Mouse (Mus musculus): ENCODE data around the gene Tmem116. TPM values are rescaled to one million over a fixed set of nuclear protein-coding genes. Genes with fewer than 3 reads are reported as not detected.

Gene Tmem116
- polyA plus RNA-seq, 1 experiment from 2014 or later = 4.5 TPM

GRCm38 (mm10) chr5:121453743-121454502, 2.2 kb downstream of the Tmem116 start:
- 0 out of 2 replicates have a peak overlapping the region, but pooled peaks have one; percentile 79 for H3K4me2 ChIP-seq (replicated peaks; ENCODE audit: low read depth)
- no peak overlapping the region for H3K9ac ChIP-seq (ENCODE audit: low read length)
- H3K4me3 ChIP-seq (ENCODE audit: low read depth, low read length) = no peak overlapping the region
- no peaks in the 10 kb centered on the region; the same call in 1 of the 2 replicates for H3K36me3 ChIP-seq (ENCODE audit: control insufficient read depth, insufficient read depth, low read length)
- no peaks in the 10 kb centered on the region for H3K27me3 ChIP-seq (ENCODE audit: control insufficient read depth, insufficient read depth, low read length)
- DNase-seq (ENCODE audit: low spot score) (peak; percentile 48), ATAC-seq (ENCODE audit: low FRiP score, low TSS enrichment) (peak; percentile 9; the same call in 1 of the 2 replicates)
- TF ChIP-seq EP300 (optimal IDR thresholded peaks at IDR 0.05) (peak; percentile 59), CTCF (IDR thresholded peaks at IDR 0.05; ENCODE audit: low read depth) (no peak)
- 55% methylated on average over 13 of the region's 13 CpGs for WGBS
- H3K9me3 ChIP-seq (ENCODE audit: control insufficient read depth, low read length) = no peaks in the 10 kb centered on the region
- H3K27ac ChIP-seq (replicated peaks) = peak overlapping the region; percentile 98
- H3K4me1 ChIP-seq (replicated peaks; ENCODE audit: control insufficient read depth, insufficient read depth) = peaks cover 8% of the 10 kb centered on the region

- Histone ChIP-seq H3K27me3 (ENCODE audit: control insufficient read depth, insufficient read depth, low read length) (no peaks in the 10 kb centered on the region), H3K27ac (replicated peaks) (peak overlapping the region; percentile 98), H3K4me1 (replicated peaks; ENCODE audit: control insufficient read depth, insufficient read depth) (peaks cover 8% of the 10 kb centered on the region), H3K36me3 (ENCODE audit: control insufficient read depth, insufficient read depth, low read length) (no peaks in the 10 kb centered on the region), H3K9me3 (ENCODE audit: control insufficient read depth, low read length) (no peaks in the 10 kb centered on the region), H3K9ac (ENCODE audit: low read length) (no peak overlapping the region), H3K4me2 (replicated peaks; ENCODE audit: low read depth) (no peak overlapping the region), H3K4me3 (ENCODE audit: low read depth, low read length) (no peak overlapping the region)
- no peak for DNase-seq (ENCODE audit: low spot score)
- TF ChIP-seq EP300 (optimal IDR thresholded peaks at IDR 0.05) = peak; percentile 11
- no peak for TF ChIP-seq CTCF (IDR thresholded peaks at IDR 0.05; ENCODE audit: low read depth)
- 58% methylated on average over 3 of the region's 3 CpGs for WGBS
- peak; percentile 11; the same call in 1 of the 2 replicates for ATAC-seq (ENCODE audit: low FRiP score, low TSS enrichment)
These were observed 2.8 kb downstream of the Tmem116 start for GRCm38 (mm10) chr5:121454503-121454782.

GRCm38 (mm10) chr5:121455510-121456265, 4.0 kb downstream of the Tmem116 start:
- ATAC-seq (ENCODE audit: low FRiP score, low TSS enrichment) (no peak), DNase-seq (ENCODE audit: low spot score) (no peak)
- Histone ChIP-seq H3K9ac (ENCODE audit: low read length) (no peak overlapping the region), H3K4me1 (replicated peaks; ENCODE audit: control insufficient read depth, insufficient read depth) (peaks cover 8% of the 10 kb centered on the region), H3K27me3 (ENCODE audit: control insufficient read depth, insufficient read depth, low read length) (no peaks in the 10 kb centered on the region), H3K4me2 (replicated peaks; ENCODE audit: low read depth) (no peak overlapping the region), H3K27ac (replicated peaks) (peak overlapping the region; percentile 98), H3K4me3 (ENCODE audit: low read depth, low read length) (no peak overlapping the region), H3K36me3 (ENCODE audit: control insufficient read depth, insufficient read depth, low read length) (no peaks in the 10 kb centered on the region), H3K9me3 (ENCODE audit: control insufficient read depth, low read length) (no peaks in the 10 kb centered on the region)
- WGBS = 39% methylated on average over 9 of the region's 9 CpGs
- no peak for TF ChIP-seq EP300 (optimal IDR thresholded peaks at IDR 0.05)
- TF ChIP-seq CTCF (IDR thresholded peaks at IDR 0.05; ENCODE audit: low read depth) = no peak

GRCm38 (mm10) chr5:121461339-121462170, 9.9 kb downstream of the Tmem116 start:
- Histone ChIP-seq H3K4me1 (replicated peaks; ENCODE audit: control insufficient read depth, insufficient read depth) (no peaks in the 10 kb centered on the region), H3K27me3 (ENCODE audit: control insufficient read depth, insufficient read depth, low read length) (no peaks in the 10 kb centered on the region), H3K9me3 (ENCODE audit: control insufficient read depth, low read length) (no peaks in the 10 kb centered on the region), H3K4me2 (replicated peaks; ENCODE audit: low read depth) (no peak overlapping the region), H3K36me3 (ENCODE audit: control insufficient read depth, insufficient read depth, low read length) (no peaks in the 10 kb centered on the region), H3K27ac (replicated peaks) (no peak overlapping the region), H3K9ac (ENCODE audit: low read length) (no peak overlapping the region), H3K4me3 (ENCODE audit: low read depth, low read length) (no peak overlapping the region)
- 54% methylated on average over 4 of the region's 4 CpGs for WGBS
- DNase-seq (ENCODE audit: low spot score) (no peak), ATAC-seq (ENCODE audit: low FRiP score, low TSS enrichment) (no peak)
- TF ChIP-seq CTCF (IDR thresholded peaks at IDR 0.05; ENCODE audit: low read depth) = no peak
- TF ChIP-seq EP300 (optimal IDR thresholded peaks at IDR 0.05) = no peak

- no peaks in the 10 kb centered on the region for H3K4me1 ChIP-seq (replicated peaks; ENCODE audit: control insufficient read depth, insufficient read depth)
- no peak overlapping the region for H3K27ac ChIP-seq (replicated peaks)
- ATAC-seq (ENCODE audit: low FRiP score, low TSS enrichment) (no peak), DNase-seq (ENCODE audit: low spot score) (no peak)
- WGBS = 48% methylated on average over 1 of the region's 1 CpGs
- H3K4me2 ChIP-seq (replicated peaks; ENCODE audit: low read depth) = no peak overlapping the region
- H3K36me3 ChIP-seq (ENCODE audit: control insufficient read depth, insufficient read depth, low read length) = no peaks in the 10 kb centered on the region
- no peaks in the 10 kb centered on the region for H3K27me3 ChIP-seq (ENCODE audit: control insufficient read depth, insufficient read depth, low read length)
- H3K4me3 ChIP-seq (ENCODE audit: low read depth, low read length) = no peak overlapping the region
- TF ChIP-seq EP300 (optimal IDR thresholded peaks at IDR 0.05) = no peak
- no peak for TF ChIP-seq CTCF (IDR thresholded peaks at IDR 0.05; ENCODE audit: low read depth)
- no peaks in the 10 kb centered on the region for H3K9me3 ChIP-seq (ENCODE audit: control insufficient read depth, low read length)
- no peak overlapping the region for H3K9ac ChIP-seq (ENCODE audit: low read length)
These were observed 10.4 kb downstream of the Tmem116 start for GRCm38 (mm10) chr5:121462171-121462502.
